Mouse (Mus musculus) urinary bladder, postnatal 10 days (tissue): Measurements from ENCODE around the gene Adad2.

Source experiments
- DNase-seq: peaks from one replicate; pipeline ENCODE4 v3.0.0; 2022; ENCODE audit warnings: low spot score

Gene Adad2

GRCm38 (mm10) chr8:119641058-119641457 lies 28.5 kb downstream of the Adad2 start:
- DNase-seq, result no peak

GRCm38 (mm10) chr8:119642960-119643359 lies 30.4 kb downstream of the Adad2 start:
- no peak for DNase-seq

GRCm38 (mm10) chr8:119644429-119644960 lies 31.9 kb downstream of the Adad2 start:
- no peak for DNase-seq

GRCm38 (mm10) chr8:119644981-119645597 lies 32.5 kb downstream of the Adad2 start:
- no peak for DNase-seq

DNA sequence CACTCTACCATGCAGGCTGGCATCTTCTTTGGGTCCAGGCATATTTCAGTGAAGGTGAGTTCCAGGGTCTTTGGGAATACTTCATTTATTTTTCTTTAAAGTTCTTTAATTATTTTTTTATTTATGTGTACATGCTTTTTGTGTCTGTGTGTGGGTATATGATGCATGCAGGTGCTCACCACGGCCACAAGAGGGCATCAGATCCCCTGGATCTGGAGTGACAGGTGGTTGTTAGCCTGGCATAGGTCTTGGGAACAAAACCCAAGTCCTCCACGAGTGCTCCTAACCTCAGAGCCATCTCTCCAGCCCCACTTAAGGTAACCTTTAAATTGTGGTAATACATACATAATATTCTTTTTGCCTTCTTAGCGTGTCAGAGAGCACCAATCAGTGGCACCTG lies 33.6 kb downstream of the Adad2 start:
- DNase-seq, result no peak

- no peak for DNase-seq
Measured at GRCm38 (mm10) chr8:119646846-119647245, 34.3 kb downstream of the Adad2 start.

DNA sequence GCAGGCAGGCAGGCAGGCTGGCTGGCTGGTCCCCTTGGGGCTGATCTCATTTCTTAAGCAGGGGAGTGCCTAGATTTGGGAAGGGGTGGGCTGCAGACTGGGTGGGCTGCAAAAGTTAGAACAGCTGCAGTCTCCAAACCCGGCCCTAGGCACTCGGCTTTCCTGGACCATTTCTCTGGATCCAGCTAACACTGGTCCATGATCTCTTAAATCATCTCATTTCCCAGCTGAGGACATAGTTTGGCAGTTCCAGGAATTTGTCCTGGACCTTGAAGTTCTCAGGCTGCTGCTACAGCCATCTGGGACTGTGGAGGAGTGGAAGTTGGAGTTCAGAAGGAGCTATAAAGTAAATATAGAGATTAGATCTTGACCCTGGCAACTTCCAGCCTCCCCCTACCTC lies 38.8 kb downstream of the Adad2 start:
- DNase-seq, result no peak

- DNase-seq, result no peak
Measured at GRCm38 (mm10) chr8:119656709-119657464, 44.3 kb downstream of the Adad2 start.

GRCm38 (mm10) chr8:119661081-119661480 lies 48.5 kb downstream of the Adad2 start:
- no peak for DNase-seq

DNA sequence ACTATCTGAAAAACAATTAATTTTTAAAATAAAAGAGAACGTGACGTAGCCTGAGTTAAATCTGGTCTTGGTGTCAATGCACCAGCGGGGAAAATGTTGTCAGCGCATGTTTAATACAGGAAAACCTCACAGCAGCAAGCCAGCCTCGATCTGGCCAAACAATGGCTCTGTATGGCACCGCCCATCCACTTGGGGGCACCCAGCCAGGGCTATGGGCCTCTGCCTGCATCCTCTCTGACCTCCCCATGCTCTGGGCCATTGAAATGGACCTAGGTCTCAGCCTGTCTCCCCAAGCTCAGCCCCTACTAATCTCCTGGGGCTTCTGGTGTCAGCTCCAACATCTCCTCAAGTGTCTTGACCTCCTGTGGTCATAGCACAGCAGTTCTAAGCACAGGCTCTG lies 49.3 kb downstream of the Adad2 start:
- DNase-seq, result no peak

GRCm38 (mm10) chr8:119663440-119663839 lies 50.9 kb downstream of the Adad2 start:
- DNase-seq, result no peak

- no peak for DNase-seq
Measured at GRCm38 (mm10) chr8:119665270-119665669, 52.7 kb downstream of the Adad2 start.
